Mouse (Mus musculus) olfactory bulb, adult 2 months (tissue): ENCODE data around the gene E2f8. TPM values are rescaled to one million over a fixed set of nuclear protein-coding genes. Genes with fewer than 3 reads are reported as not detected.

Experiments
- H3K27ac ChIP-seq: fragments of 200-500 bp; 2 replicates; pipeline ENCODE4 v1.5.1; 2012; ENCODE audit warnings: low read depth, low read length; ENCODE audit not compliant: insufficient read depth
- H3K4me1 ChIP-seq: fragments of 200-500 bp; 2 replicates; pipeline ENCODE4 v1.6.1; 2012; ENCODE audit warnings: low read length; ENCODE audit not compliant: control insufficient read depth, insufficient read depth
- H3K4me3 ChIP-seq: fragments of 200-500 bp; 2 replicates; pipeline ENCODE4 v1.5.1; 2012; ENCODE audit warnings: mild to moderate bottlenecking, low read depth, low read length, moderate library complexity; ENCODE audit not compliant: insufficient read depth
- CTCF ChIP-seq: fragments of 200-500 bp; IDR thresholded peaks from 2 replicates; pipeline ENCODE4 v1.5.1; 2012; ENCODE audit warnings: low read depth, mild to moderate bottlenecking, low read length, moderate library complexity; ENCODE audit not compliant: insufficient read depth
- POLR2A ChIP-seq: fragments of 200-500 bp; IDR thresholded peaks from 2 replicates; pipeline ENCODE4 v1.6.1; 2012; ENCODE audit warnings: mild to moderate bottlenecking, low read depth, low read length, moderate library complexity; ENCODE audit not compliant: insufficient read depth
- WGBS: fragments of 180-500 bp; shearing (Covaris S2); methylation state at CpG from one replicate; pipeline ENCODE4 v1.1.7; 2018; 5-methylcytosine and 5-hydroxymethylcytosine counted together
- polyA plus RNA-seq: library from polyadenylated mRNA; stranded (reverse); fragments of >200 nt; gene quantifications from 2 replicates; pipeline ENCODE4 v1.2.4, GENCODE M21; 2012; ENCODE audit warnings: low replicate concordance; ENCODE audit not compliant: missing spikeins, insufficient read depth, insufficient read length

E2f8 gene
- not detected in 2 replicates for polyA plus RNA-seq

GRCm38 (mm10) chr7:48881486-48881885 is at the start of gene E2f8:
TSS of gene E2f8 (minus strand) at chr7:48881596.
- H3K4me1 ChIP-seq: peaks cover 18% of the 10 kb centered on the region
- peak within 1 kb of the TSS; percentile 77 for H3K4me3 ChIP-seq
- TF ChIP-seq POLR2A (no peak), CTCF (no peak)
- no peak within 1 kb of the TSS for H3K27ac ChIP-seq
- 2% methylated on average over 36 of the region's 41 CpGs for WGBS

- H3K4me3 ChIP-seq: no peak overlapping the region
- WGBS: 62% methylated on average over 5 of the region's 5 CpGs
- H3K4me1 ChIP-seq: no peaks in the 10 kb centered on the region
- no peak for TF ChIP-seq CTCF
- TF ChIP-seq POLR2A: no peak
- H3K27ac ChIP-seq: no peak overlapping the region
Measured at GRCm38 (mm10) chr7:48930399-48930798, 49.0 kb upstream of the E2f8 start.

GRCm38 (mm10) chr7:48928364-48928763 is 47.0 kb upstream of the E2f8 start:
- no peak overlapping the region for H3K27ac ChIP-seq
- H3K4me3 ChIP-seq: no peak overlapping the region
- WGBS: 19% methylated on average over 3 of the region's 3 CpGs
- no peaks in the 10 kb centered on the region for H3K4me1 ChIP-seq
- TF ChIP-seq CTCF (peak; percentile 64; the same call in 1 of the 2 replicates), POLR2A (no peak)

GRCm38 (mm10) chr7:48925214-48925613 is 43.8 kb upstream of the E2f8 start:
- no peak overlapping the region for H3K4me3 ChIP-seq
- no peak overlapping the region for H3K27ac ChIP-seq
- TF ChIP-seq CTCF: no peak
- TF ChIP-seq POLR2A: no peak
- no peaks in the 10 kb centered on the region for H3K4me1 ChIP-seq
- WGBS: 86% methylated on average over 3 of the region's 3 CpGs

- TF ChIP-seq POLR2A (no peak), CTCF (no peak)
- 94% methylated on average over 10 of the region's 10 CpGs for WGBS
- no peak overlapping the region for H3K4me3 ChIP-seq
- H3K27ac ChIP-seq: no peak overlapping the region
- no peaks in the 10 kb centered on the region for H3K4me1 ChIP-seq
Measured at GRCm38 (mm10) chr7:48923620-48924019, 42.2 kb upstream of the E2f8 start.

- no peak for TF ChIP-seq CTCF
- no peak for TF ChIP-seq POLR2A
- Histone ChIP-seq H3K4me1 (peaks cover 13% of the 10 kb centered on the region), H3K4me3 (no peak overlapping the region), H3K27ac (no peak overlapping the region)
- WGBS: 54% methylated on average over 11 of the region's 11 CpGs
Measured at GRCm38 (mm10) chr7:48918389-48918788, 37.0 kb upstream of the E2f8 start.

GRCm38 (mm10) chr7:48917988-48918387 is 36.6 kb upstream of the E2f8 start:
- 43% methylated on average over 5 of the region's 5 CpGs for WGBS
- Histone ChIP-seq H3K27ac (no peak overlapping the region), H3K4me3 (no peak overlapping the region), H3K4me1 (peaks cover 13% of the 10 kb centered on the region)
- TF ChIP-seq POLR2A (no peak), CTCF (no peak)

GRCm38 (mm10) chr7:48917463-48917862 is 36.1 kb upstream of the E2f8 start:
- TF ChIP-seq POLR2A: no peak
- no peak for TF ChIP-seq CTCF
- Histone ChIP-seq H3K4me1 (peaks cover 13% of the 10 kb centered on the region), H3K4me3 (no peak overlapping the region), H3K27ac (no peak overlapping the region)
- WGBS: 62% methylated on average over 5 of the region's 5 CpGs

- H3K27ac ChIP-seq: no peak overlapping the region
- H3K4me3 ChIP-seq: no peak overlapping the region
- 57% methylated on average over 12 of the region's 12 CpGs for WGBS
- peaks cover 16% of the 10 kb centered on the region for H3K4me1 ChIP-seq
- no peak for TF ChIP-seq CTCF
Measured at GRCm38 (mm10) chr7:48914630-48915506, 33.5 kb upstream of the E2f8 start.

- Histone ChIP-seq H3K4me1 (peaks cover 10% of the 10 kb centered on the region), H3K27ac (no peak overlapping the region), H3K4me3 (no peak overlapping the region)
- TF ChIP-seq POLR2A: no peak
- no peak for TF ChIP-seq CTCF
Measured at GRCm38 (mm10) chr7:48911146-48911545, 29.8 kb upstream of the E2f8 start.
